Mouse (Mus musculus) lung, embryonic 14.5 days (tissue): ENCODE measurements around the gene Ppp1r32. TPM values are rescaled to one million over a fixed set of nuclear protein-coding genes. Genes with fewer than 3 reads are reported as not detected.

Experiments
- ATAC-seq: fragments of 200-750 bp; cut with Nextera tagmentation; 2 replicates; pipeline ENCODE4 v1.8.0; 2017; ENCODE audit warnings: mild to moderate bottlenecking, moderate TSS enrichment, moderate library complexity; ENCODE audit not compliant: insufficient read depth
- DNase-seq: peaks from one replicate; pipeline ENCODE4 v3.0.0-alpha.2; 2015
- H3K27ac ChIP-seq: fragments of 300-500 bp; sonication (generic); 2 replicates; pipeline ENCODE4 v1.5.1; 2014; ENCODE audit warnings: low read depth, mild to moderate bottlenecking, moderate library complexity
- H3K27me3 ChIP-seq: fragments of 300-500 bp; sonication (generic); 2 replicates; pipeline ENCODE4 v1.6.1; 2014; ENCODE audit warnings: low read length, control low read depth; ENCODE audit not compliant: insufficient read depth
- H3K36me3 ChIP-seq: fragments of 300-500 bp; sonication (generic); 2 replicates; pipeline ENCODE4 v1.6.1; 2014; ENCODE audit warnings: control low read depth; ENCODE audit not compliant: insufficient read depth
- H3K4me1 ChIP-seq: fragments of 300-500 bp; sonication (generic); 2 replicates; pipeline ENCODE4 v1.6.1; 2014; ENCODE audit warnings: antibody characterized with exemption, control low read depth; ENCODE audit not compliant: insufficient read depth
- H3K4me2 ChIP-seq: fragments of 300-500 bp; sonication (generic); 2 replicates; pipeline ENCODE4 v1.6.1; 2014; ENCODE audit warnings: mild to moderate bottlenecking
- H3K4me3 ChIP-seq: fragments of 300-500 bp; sonication (generic); 2 replicates; pipeline ENCODE4 v1.5.1; 2014; ENCODE audit warnings: low read depth, low read length
- H3K9ac ChIP-seq: fragments of 300-500 bp; sonication (generic); 2 replicates; pipeline ENCODE4 v1.6.1; 2014
- H3K9me3 ChIP-seq: fragments of 300-500 bp; sonication (generic); 2 replicates; pipeline ENCODE4 v1.6.1; 2016; ENCODE audit warnings: low read depth, low read length, control low read depth
- CTCF ChIP-seq: IDR thresholded peaks from 2 replicates; pipeline ENCODE4 v1.5.1; 2016; ENCODE audit warnings: antibody characterized with exemption, low read depth
- WGBS: fragments of 180-500 bp; shearing (Covaris S2); extraction: QIAGEN DNeasy Blood & Tissue Kit; methylation state at CpG from one replicate; pipeline ENCODE4 v1.1.7; 2014; 5-methylcytosine and 5-hydroxymethylcytosine counted together
- polyA plus RNA-seq: library from polyadenylated mRNA; unstranded; fragments of >200 nt; fragmentation: Nextera tagmentation; extraction: Ambion mirVana; gene quantifications from 2 replicates; pipeline ENCODE4 v1.2.1, GENCODE M21; 2014

Gene Ppp1r32
- polyA plus RNA-seq, 1 experiment from 2014 or later = not detected

- Histone ChIP-seq H3K9me3 (no peaks in the 10 kb centered on the region), H3K27ac (no peak overlapping the region), H3K27me3 (peaks cover 55% of the 10 kb centered on the region), H3K4me3 (peak overlapping the region; percentile 50), H3K36me3 (no peaks in the 10 kb centered on the region), H3K4me2 (peak overlapping the region; percentile 93), H3K9ac (no peak overlapping the region), H3K4me1 (peaks cover 5% of the 10 kb centered on the region; the same call in 1 of the 2 replicates)
- DNase-seq (peak; percentile 90), ATAC-seq (no peak; the same call in 1 of the 2 replicates)
- 10% methylated on average over 8 of the region's 8 CpGs for WGBS
- TF ChIP-seq CTCF = no peak
Measured at GRCm38 (mm10) chr19:10458096-10458495, 24.6 kb downstream of the Ppp1r32 start.

GRCm38 (mm10) chr19:10457484-10457800, 25.3 kb downstream of the Ppp1r32 start:
- Histone ChIP-seq H3K27ac (no peak overlapping the region), H3K4me3 (peak overlapping the region; percentile 50), H3K9ac (peak overlapping the region; percentile 32; the same call in 1 of the 2 replicates), H3K9me3 (no peaks in the 10 kb centered on the region), H3K27me3 (peaks cover 56% of the 10 kb centered on the region), H3K4me2 (peak overlapping the region; percentile 93), H3K36me3 (no peaks in the 10 kb centered on the region), H3K4me1 (peaks cover 5% of the 10 kb centered on the region; the same call in 1 of the 2 replicates)
- ATAC-seq (peak; percentile 93), DNase-seq (peak; percentile 94)
- no peak for TF ChIP-seq CTCF
- under 1% methylated on average over 34 of the region's 34 CpGs for WGBS

GRCm38 (mm10) chr19:10456752-10457483, 25.8 kb downstream of the Ppp1r32 start, which contains the start of gene Lrrc10b:
TSS of gene Lrrc10b (minus strand) at chr19:10457473.
- H3K4me3 ChIP-seq = peak within 1 kb of the TSS; percentile 50
- no peaks in the 10 kb centered on the region for H3K9me3 ChIP-seq
- H3K4me1 ChIP-seq = peaks cover 5% of the 10 kb centered on the region; the same call in 1 of the 2 replicates
- peak; percentile 89 for DNase-seq
- TF ChIP-seq CTCF = peak; percentile 48
- peak; percentile 57 for ATAC-seq
- no peak within 1 kb of the TSS for H3K27ac ChIP-seq
- peak within 1 kb of the TSS; percentile 93 for H3K4me2 ChIP-seq
- H3K36me3 ChIP-seq = no peaks in the 10 kb centered on the region
- peak within 1 kb of the TSS; percentile 32; the same call in 1 of the 2 replicates for H3K9ac ChIP-seq
- WGBS = under 1% methylated on average over 95 of the region's 96 CpGs
- H3K27me3 ChIP-seq = peaks cover 53% of the 10 kb centered on the region

GRCm38 (mm10) chr19:10455437-10455806, 27.3 kb downstream of the Ppp1r32 start:
- H3K36me3 ChIP-seq = no peaks in the 10 kb centered on the region
- H3K27me3 ChIP-seq = peaks cover 50% of the 10 kb centered on the region
- WGBS = 66% methylated on average over 3 of the region's 3 CpGs
- peaks cover 5% of the 10 kb centered on the region; the same call in 1 of the 2 replicates for H3K4me1 ChIP-seq
- no peak overlapping the region for H3K4me3 ChIP-seq
- H3K9me3 ChIP-seq = no peaks in the 10 kb centered on the region
- H3K9ac ChIP-seq = no peak overlapping the region
- ATAC-seq (no peak), DNase-seq (no peak)
- H3K4me2 ChIP-seq = no peak overlapping the region
- H3K27ac ChIP-seq = no peak overlapping the region
- no peak for TF ChIP-seq CTCF

- Histone ChIP-seq H3K4me1 (peaks cover 5% of the 10 kb centered on the region; the same call in 1 of the 2 replicates), H3K9me3 (no peaks in the 10 kb centered on the region), H3K4me3 (no peak overlapping the region), H3K9ac (no peak overlapping the region), H3K36me3 (no peaks in the 10 kb centered on the region), H3K4me2 (no peak overlapping the region), H3K27me3 (peaks cover 44% of the 10 kb centered on the region), H3K27ac (no peak overlapping the region)
- WGBS = 36% methylated on average over 4 of the region's 4 CpGs
- DNase-seq (no peak), ATAC-seq (no peak)
- TF ChIP-seq CTCF = no peak
Measured at GRCm38 (mm10) chr19:10454718-10455436, 27.9 kb downstream of the Ppp1r32 start.

GRCm38 (mm10) chr19:10449708-10450107, 33.0 kb downstream of the Ppp1r32 start:
- H3K4me2 ChIP-seq = no peak overlapping the region
- no peak overlapping the region for H3K27ac ChIP-seq
- TF ChIP-seq CTCF = peak; percentile 97
- DNase-seq (peak; percentile 97), ATAC-seq (peak; percentile 87)
- no peaks in the 10 kb centered on the region for H3K4me1 ChIP-seq
- 2% methylated on average over 3 of the region's 3 CpGs for WGBS
- no peaks in the 10 kb centered on the region for H3K9me3 ChIP-seq
- no peak overlapping the region for H3K9ac ChIP-seq
- H3K4me3 ChIP-seq = no peak overlapping the region
- no peaks in the 10 kb centered on the region for H3K36me3 ChIP-seq
- H3K27me3 ChIP-seq = peaks cover 3% of the 10 kb centered on the region; the same call in 1 of the 2 replicates

- no peaks in the 10 kb centered on the region for H3K9me3 ChIP-seq
- 44% methylated on average over 6 of the region's 6 CpGs for WGBS
- no peak for DNase-seq
- H3K27me3 ChIP-seq = 0 out of 2 replicates have a peak, but pooled peaks cover 3% of the 10 kb centered on the region
- H3K4me2 ChIP-seq = no peak overlapping the region
- no peak overlapping the region for H3K4me3 ChIP-seq
- no peak overlapping the region for H3K9ac ChIP-seq
- no peaks in the 10 kb centered on the region for H3K36me3 ChIP-seq
- ATAC-seq = peak; percentile 37
- no peaks in the 10 kb centered on the region for H3K4me1 ChIP-seq
- H3K27ac ChIP-seq = no peak overlapping the region
- no peak for TF ChIP-seq CTCF
Measured at GRCm38 (mm10) chr19:10449190-10449589, 33.5 kb downstream of the Ppp1r32 start.
